Mouse (Mus musculus) c-Kit-negative CD71-positive TER-119-positive erythroid progenitor cells, embryonic 14.5 days (primary cell): Measurements from ENCODE around the gene Chst11.

Source experiments
- DNase-seq: peaks from one replicate; pipeline ENCODE4 v3.0.0-alpha.2; 2013; ENCODE audit warnings: low read depth, low spot score

Gene Chst11

GRCm38 (mm10) chr10:83076816-83077215, 91.5 kb downstream of the Chst11 start:
- no peak for DNase-seq

DNA sequence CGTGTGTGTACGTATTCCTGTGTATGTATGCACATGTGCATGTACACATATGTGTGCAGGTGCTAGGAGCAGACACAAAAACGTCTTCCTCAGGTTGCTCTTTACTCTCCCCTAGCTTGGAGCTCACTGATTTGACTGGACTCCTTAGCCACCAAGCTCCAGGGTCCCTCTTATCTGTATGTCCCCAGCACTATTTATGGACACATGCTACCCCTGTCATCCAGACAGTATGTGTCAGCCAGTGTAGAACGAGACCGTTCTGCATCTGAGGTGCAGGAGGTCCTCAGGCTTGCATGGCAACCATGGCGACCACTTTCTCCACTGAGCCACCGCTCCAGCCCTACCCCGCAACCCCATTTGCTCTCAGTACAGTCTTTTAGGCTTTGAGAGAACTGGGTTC, 93.4 kb downstream of the Chst11 start:
- no peak for DNase-seq

- no peak for DNase-seq
Measured at GRCm38 (mm10) chr10:83079755-83080154, 94.5 kb downstream of the Chst11 start.

DNA sequence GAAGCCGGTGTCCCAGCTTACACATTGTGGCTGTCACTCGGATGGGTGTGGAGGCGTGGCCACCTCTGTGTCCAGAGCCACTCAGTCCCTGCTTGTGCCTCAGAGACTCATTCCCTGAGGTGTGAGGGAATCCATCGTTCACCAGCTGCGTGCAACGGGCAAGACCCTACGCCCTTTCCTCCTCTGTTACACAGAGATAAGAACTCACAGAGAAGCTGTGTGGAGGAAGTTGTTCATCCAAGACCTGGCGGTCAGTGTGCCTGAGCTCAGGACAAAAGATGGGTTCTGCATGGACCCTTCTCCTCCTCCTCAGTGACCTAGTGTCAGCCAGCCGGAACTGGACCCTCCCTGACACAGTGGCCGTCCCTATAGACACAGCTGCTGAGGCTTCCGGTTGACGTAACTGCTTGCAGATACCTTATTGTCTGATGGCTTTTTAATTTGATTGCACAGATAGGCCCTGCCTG, 95.0 kb downstream of the Chst11 start:
- no peak for DNase-seq

DNA sequence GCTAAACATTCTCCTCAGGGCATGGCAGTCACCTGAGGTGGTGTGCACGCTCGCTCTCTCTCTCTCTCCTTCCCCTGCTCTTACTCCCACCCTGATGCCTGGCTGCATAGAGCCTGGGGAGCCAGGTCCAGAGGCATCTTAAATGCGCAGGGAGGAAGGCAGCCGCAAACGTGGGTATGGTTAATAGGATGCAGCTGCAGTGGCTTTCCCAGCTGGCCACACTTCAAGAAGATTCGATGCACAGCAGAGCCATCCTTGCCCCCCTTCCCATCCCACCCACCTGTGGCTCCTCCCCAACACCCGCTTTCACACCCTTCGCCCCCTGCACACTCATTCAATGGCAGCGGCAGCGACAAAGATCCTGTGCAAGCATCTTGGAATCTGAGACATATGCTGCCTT, 95.6 kb downstream of the Chst11 start:
- no peak for DNase-seq

DNA sequence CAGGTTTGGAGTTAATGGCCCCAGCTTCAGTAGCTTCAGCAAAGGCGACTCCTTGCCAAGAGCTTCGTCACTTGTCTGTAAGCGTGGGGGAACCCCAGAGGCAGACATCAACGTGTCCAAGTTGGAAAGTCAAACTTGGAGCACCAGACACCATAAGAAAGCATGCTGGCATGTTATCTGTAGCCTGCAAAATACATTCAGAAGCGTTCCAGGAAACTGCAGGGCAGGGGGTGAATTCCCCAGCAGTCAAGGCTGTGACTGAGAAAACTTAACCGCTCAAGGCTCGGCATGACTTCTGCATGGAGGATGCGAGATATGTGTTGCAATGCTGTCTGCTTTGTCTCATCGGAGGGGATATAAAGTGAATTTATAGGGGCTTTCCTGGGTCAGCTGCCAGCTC, 98.6 kb downstream of the Chst11 start:
- no peak for DNase-seq

DNA sequence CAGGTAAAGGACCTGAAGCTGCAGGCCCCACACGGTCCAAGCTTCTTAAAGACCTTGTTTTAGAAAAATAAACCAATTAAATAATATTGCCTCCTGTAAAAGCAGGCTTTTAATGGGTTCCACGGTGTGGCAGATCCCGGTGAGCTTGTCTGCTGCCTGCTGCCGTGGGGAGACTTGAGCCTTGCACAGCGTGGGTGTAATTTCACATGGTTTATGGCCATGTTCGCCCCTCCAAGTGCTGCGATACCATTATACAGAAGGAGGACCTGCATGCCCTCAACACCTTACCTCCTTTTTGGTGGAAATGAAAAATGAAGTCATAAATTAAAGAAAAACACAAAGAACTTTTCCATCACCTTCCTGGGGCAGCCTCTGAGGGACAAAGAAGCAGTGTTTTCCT, 103.0 kb downstream of the Chst11 start:
- no peak for DNase-seq

GRCm38 (mm10) chr10:83088826-83089225, 103.5 kb downstream of the Chst11 start:
- no peak for DNase-seq

DNA sequence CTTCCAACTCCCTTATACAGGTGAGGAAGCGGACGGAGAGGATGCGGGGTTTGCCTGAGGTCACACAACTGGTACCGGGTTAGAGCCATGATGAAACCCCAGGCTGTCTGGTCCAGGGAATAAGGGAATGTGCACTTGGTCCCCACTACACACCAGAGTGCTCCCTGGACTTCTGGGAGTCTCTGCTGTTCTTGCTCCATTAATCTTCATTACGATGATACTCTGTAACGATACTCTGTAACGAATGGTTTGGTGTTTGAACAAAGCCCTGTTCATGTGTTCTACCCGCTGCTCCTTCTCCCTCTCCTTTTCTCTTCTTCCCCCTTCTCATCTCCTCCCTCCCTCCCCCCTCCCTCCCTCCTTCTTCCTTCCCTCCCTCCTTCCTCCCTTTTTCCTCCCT, 104.9 kb downstream of the Chst11 start:
- no peak for DNase-seq

- DNase-seq, result no peak
Measured at GRCm38 (mm10) chr10:83093705-83094104, 108.4 kb downstream of the Chst11 start.

DNA sequence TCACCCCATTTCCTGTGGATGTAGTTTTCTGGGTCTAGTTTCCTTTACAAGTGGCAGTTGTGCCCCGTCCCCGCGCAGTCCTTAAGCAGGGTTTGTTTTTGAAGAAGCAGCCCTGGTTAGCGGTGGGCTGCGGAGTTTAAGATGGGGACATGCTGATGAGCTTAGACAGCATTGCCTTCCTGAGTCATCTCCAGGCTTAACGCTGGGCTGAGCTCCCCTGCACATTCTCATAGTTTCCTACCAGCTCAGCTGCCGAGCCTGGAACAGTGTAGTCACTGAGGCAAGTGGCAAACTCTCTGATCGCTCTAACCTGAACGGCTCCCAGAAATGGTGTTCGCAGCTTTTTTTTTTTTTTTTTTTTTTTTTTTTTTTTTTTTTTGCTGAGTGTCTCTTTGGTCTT, 109.0 kb downstream of the Chst11 start:
- no peak for DNase-seq

- DNase-seq, result no peak
Measured at GRCm38 (mm10) chr10:83094821-83095725, 109.8 kb downstream of the Chst11 start.

GRCm38 (mm10) chr10:83096257-83096656, 111.0 kb downstream of the Chst11 start:
- DNase-seq, result no peak

GRCm38 (mm10) chr10:83098940-83099339, 113.6 kb downstream of the Chst11 start:
- no peak for DNase-seq

DNA sequence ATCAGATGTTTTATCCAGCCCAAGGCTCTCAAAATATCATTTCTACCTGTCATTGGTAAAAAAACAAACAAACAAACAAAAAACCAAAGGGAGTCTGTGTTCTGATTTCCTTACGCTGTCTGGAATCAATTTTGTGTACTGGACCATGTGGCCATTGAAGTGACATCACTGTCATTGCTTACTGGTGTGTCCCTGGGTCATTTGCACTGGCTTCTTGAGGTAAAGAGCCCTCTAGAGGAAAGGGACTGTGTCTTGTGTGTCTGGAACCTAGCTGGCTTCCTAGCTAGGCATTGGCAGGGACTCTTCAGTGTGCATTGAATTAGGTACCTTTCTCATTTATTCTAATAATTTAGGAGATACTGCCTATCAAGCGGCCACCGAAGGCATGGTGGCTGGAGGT, 114.4 kb downstream of the Chst11 start:
- DNase-seq, result no peak

- no peak for DNase-seq
Measured at GRCm38 (mm10) chr10:83100890-83101289, 115.6 kb downstream of the Chst11 start.

DNA sequence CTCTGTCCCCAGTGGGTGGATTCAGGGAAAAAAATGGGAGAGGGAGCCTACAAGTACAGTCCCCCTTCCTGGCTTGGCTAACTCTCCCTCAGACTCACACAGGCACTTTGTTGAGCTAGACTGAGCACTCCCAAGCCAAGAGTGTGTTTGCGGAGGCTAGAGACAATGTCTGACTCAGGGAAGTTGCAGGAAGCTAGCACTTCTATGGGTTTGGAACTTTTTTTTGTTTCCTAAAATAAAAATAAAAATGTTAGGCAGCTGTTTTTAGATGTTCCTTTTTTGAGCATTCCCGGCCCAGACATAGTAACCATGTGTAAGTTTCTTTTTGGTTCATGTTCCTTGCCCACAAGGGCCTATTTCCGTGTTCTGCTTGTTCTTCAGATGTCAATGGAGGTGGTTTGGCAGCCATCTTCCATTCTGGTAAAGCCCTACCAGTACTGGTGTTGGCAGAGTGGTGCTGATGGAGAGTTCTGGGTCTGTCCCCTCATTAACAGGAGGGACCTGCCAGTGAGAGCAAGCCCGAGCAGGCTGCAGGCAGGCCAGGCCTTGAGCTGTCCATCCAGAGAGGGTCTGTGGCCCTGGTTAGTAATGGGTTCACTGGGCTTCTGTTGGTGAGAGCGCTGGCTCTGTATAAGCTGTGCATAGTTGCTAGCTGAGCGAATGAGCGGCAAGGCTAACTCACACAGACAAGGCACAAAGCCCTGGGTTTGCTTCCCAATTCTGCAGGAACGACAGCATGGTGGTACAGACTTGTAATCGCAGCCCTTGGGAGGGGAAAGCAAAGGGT, 116.3 kb downstream of the Chst11 start:
- no peak for DNase-seq

GRCm38 (mm10) chr10:83102745-83103144, 117.4 kb downstream of the Chst11 start:
- DNase-seq, result no peak

GRCm38 (mm10) chr10:83104221-83104620, 118.9 kb downstream of the Chst11 start:
- no peak for DNase-seq

- no peak for DNase-seq
Measured at GRCm38 (mm10) chr10:83106152-83106746, 121.0 kb downstream of the Chst11 start.

- DNase-seq, result no peak
Measured at GRCm38 (mm10) chr10:83107385-83107784, 122.1 kb downstream of the Chst11 start.
